Mouse (Mus musculus) liver, adult 2 months (tissue): ENCODE results near the gene Fto. TPM values are rescaled to one million over a fixed set of nuclear protein-coding genes. Genes with fewer than 3 reads are reported as not detected.

Experiments used
- DNase-seq: peaks from one replicate; pipeline ENCODE4 v3.0.0-alpha.2; 2011; ENCODE audit warnings: low read depth, low spot score; ENCODE audit errors: extremely low read depth
- H3K27ac ChIP-seq: fragments of 200-500 bp; replicated peaks from 2 replicates; pipeline ENCODE4 v1.5.1; 2012; ENCODE audit warnings: low read depth, mild to moderate bottlenecking, control low read depth, inconsistent platforms, low read length; ENCODE audit not compliant: insufficient read depth
- H3K27me3 ChIP-seq: fragments of 200-500 bp; 2 replicates; pipeline ENCODE4 v1.6.1; 2012; ENCODE audit warnings: mild to moderate bottlenecking, moderate library complexity, low read length, inconsistent platforms; ENCODE audit not compliant: control insufficient read depth, insufficient read depth
- H3K36me3 ChIP-seq: fragments of 200-500 bp; 2 replicates; pipeline ENCODE4 v1.6.1; 2012; ENCODE audit warnings: low read length, inconsistent platforms; ENCODE audit not compliant: control insufficient read depth, insufficient read depth
- H3K4me1 ChIP-seq: fragments of 200-500 bp; 2 replicates; pipeline ENCODE4 v1.6.1; 2011; ENCODE audit warnings: low read length; ENCODE audit not compliant: control insufficient read depth, insufficient read depth
- H3K4me3 ChIP-seq: fragments of 200-500 bp; 2 replicates; pipeline ENCODE4 v1.5.1; 2011; ENCODE audit warnings: low read depth, mild to moderate bottlenecking, control low read depth, low read length, moderate library complexity; ENCODE audit not compliant: insufficient read depth
- H3K79me2 ChIP-seq: fragments of 200-500 bp; 2 replicates; pipeline ENCODE4 v1.6.1; 2012; ENCODE audit warnings: inconsistent platforms, mild to moderate bottlenecking, low read length, moderate library complexity; ENCODE audit not compliant: control insufficient read depth, insufficient read depth
- H3K9ac ChIP-seq: fragments of 200-500 bp; 2 replicates; pipeline ENCODE4 v1.6.1; 2012; ENCODE audit warnings: low read depth, mild to moderate bottlenecking, control low read depth, inconsistent platforms, low read length
- CTCF ChIP-seq: fragments of 200-500 bp; IDR thresholded peaks from 2 replicates; pipeline ENCODE4 v1.5.1; 2011; ENCODE audit warnings: low read depth, low read length, control low read depth
- POLR2A ChIP-seq: fragments of 200-500 bp; IDR thresholded peaks from 2 replicates; pipeline ENCODE4 v1.6.1; 2011; ENCODE audit warnings: low read length, control low read depth; ENCODE audit not compliant: insufficient read depth; ENCODE audit errors: extremely low read depth
- WGBS: fragments of 180-500 bp; shearing (Covaris S2); methylation state at CpG from one replicate; pipeline ENCODE4 v1.1.7; 2018; 5-methylcytosine and 5-hydroxymethylcytosine counted together
- polyA plus RNA-seq: library from polyadenylated mRNA; depleted of rRNA; stranded (reverse); fragments of >200 nt; gene quantifications from 2 replicates; pipeline ENCODE4 v1.2.3, GENCODE M21; 2012; rRNA removed
- total RNA-seq: library from RNA; depleted of rRNA; stranded (reverse); fragments of >200 nt; gene quantifications from 2 replicates; pipeline ENCODE4 v1.2.3, GENCODE M21; 2014; rRNA removed

Fto gene
- total and polyA plus RNA-seq, 2 experiments = 14.1 to 15.6 TPM

- no peak overlapping the region for H3K27ac ChIP-seq
- DNase-seq = no peak
- TF ChIP-seq CTCF = no peak
- TF ChIP-seq POLR2A = no peak
- no peaks in the 10 kb centered on the region for H3K79me2 ChIP-seq
- H3K36me3 ChIP-seq = no peaks in the 10 kb centered on the region
- H3K9ac ChIP-seq = no peak overlapping the region
- H3K27me3 ChIP-seq = peaks cover 4% of the 10 kb centered on the region; the same call in 1 of the 2 replicates
- 73% methylated on average over 8 of the region's 8 CpGs for WGBS
- no peak overlapping the region for H3K4me3 ChIP-seq
- H3K4me1 ChIP-seq = peaks cover 4% of the 10 kb centered on the region; the same call in 1 of the 2 replicates
These were observed 402.2 kb downstream of the Fto start for GRCm38 (mm10) chr8:91715387-91716085.

Other genes with a start within 250 kb of the Fto start
- gene Rbl2, start 243.5 kb upstream of the Fto start, total RNA-seq = 33.4 and 36.8 TPM in 2 replicates
- 10.5 and 12.5 TPM in 2 replicates for gene Rbl2, start 243.5 kb upstream of the Fto start, polyA plus RNA-seq
- gene Aktip, start 113.5 kb upstream of the Fto start, total RNA-seq = 9.6 and 9.9 TPM in 2 replicates
- 8.9 and 9.9 TPM in 2 replicates for gene Aktip, start 113.5 kb upstream of the Fto start, polyA plus RNA-seq
- gene Rpgrip1l, start 263 bp upstream of the Fto start, total RNA-seq = 2.5 and 2.6 TPM in 2 replicates
- gene Rpgrip1l, start 263 bp upstream of the Fto start, polyA plus RNA-seq = 0.21 and 0.22 TPM in 2 replicates